Mouse (Mus musculus) C2C12 (cell line): ENCODE data around the gene Runx1.

Experiments
- CTCF ChIP-seq: IDR thresholded peaks from one replicate; pipeline ENCODE4 v1.5.1; 2011; ENCODE audit not compliant: control insufficient read depth, insufficient read depth, insufficient read length
- MYOD1 ChIP-seq: IDR thresholded peaks from one replicate; pipeline ENCODE4 v1.6.1; 2011; ENCODE audit warnings: low read depth; ENCODE audit not compliant: control insufficient read depth, insufficient read length

DNA sequence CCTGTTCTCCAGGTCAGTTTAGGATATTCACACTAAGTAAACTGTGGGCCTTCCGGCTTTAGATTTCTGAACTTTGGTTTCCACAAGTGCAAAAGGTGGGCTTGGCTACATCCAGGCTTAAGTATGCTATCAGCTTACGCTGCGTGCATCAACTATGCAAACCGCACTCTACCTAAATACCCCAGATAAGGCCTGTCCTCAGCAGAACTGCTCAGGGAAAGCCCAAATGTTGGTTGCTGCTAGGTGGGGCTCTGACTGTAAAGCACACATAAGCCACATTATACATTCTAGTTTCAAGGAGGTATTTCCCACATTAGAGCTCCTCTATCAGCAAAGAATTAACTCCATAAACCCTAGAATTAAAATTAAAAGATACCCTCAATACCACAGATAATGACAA lies 33.0 kb downstream of the Runx1 start:
- TF ChIP-seq CTCF, result no peak
- no peak for TF ChIP-seq MYOD1
